Mouse (Mus musculus) MEL (cell line): ENCODE results near the gene Prdm11.

Experiments used
- CTCF ChIP-seq, 3 experiments: IDR thresholded peaks in 2 of 3; conservative IDR thresholded peaks in 1 of 3; 2 replicates each; pipeline ENCODE4 v1.5.1; 2011 to 2012; ENCODE audit warnings: low read length in 3 of 3, low read depth in 2 of 3, mild to moderate bottlenecking in 2 of 3, improper control_type of control experiment in 1 of 3, inconsistent platforms in 1 of 3, mixed read lengths in 1 of 3, moderate library complexity in 1 of 3; ENCODE audit not compliant: control insufficient read depth in 1 of 3, insufficient read depth in 1 of 3, poor library complexity in 1 of 3, severe bottlenecking in 1 of 3
- EP300 ChIP-seq, 2 experiments: IDR thresholded peaks; 2 replicates each; pipeline ENCODE4 v1.6.1; 2011; ENCODE audit warnings: improper control_type of control experiment in 2 of 2, low read length in 2 of 2, low read depth in 1 of 2, mild to moderate bottlenecking in 1 of 2
- HCFC1 ChIP-seq: IDR thresholded peaks from 2 replicates; pipeline ENCODE4 v1.6.1; 2012; ENCODE audit warnings: low read depth, mild to moderate bottlenecking, inconsistent platforms, low read length, improper control_type of control experiment, moderate library complexity
- MYC ChIP-seq: IDR thresholded peaks from 2 replicates; pipeline ENCODE4 v1.6.1; 2011; ENCODE audit warnings: low read depth, mild to moderate bottlenecking, low read length, improper control_type of control experiment, moderate library complexity
- ZNF384 ChIP-seq: IDR thresholded peaks from 2 replicates; pipeline ENCODE4 v1.6.1; 2012; ENCODE audit warnings: low read depth, mild to moderate bottlenecking, inconsistent platforms, low read length, improper control_type of control experiment

DNA sequence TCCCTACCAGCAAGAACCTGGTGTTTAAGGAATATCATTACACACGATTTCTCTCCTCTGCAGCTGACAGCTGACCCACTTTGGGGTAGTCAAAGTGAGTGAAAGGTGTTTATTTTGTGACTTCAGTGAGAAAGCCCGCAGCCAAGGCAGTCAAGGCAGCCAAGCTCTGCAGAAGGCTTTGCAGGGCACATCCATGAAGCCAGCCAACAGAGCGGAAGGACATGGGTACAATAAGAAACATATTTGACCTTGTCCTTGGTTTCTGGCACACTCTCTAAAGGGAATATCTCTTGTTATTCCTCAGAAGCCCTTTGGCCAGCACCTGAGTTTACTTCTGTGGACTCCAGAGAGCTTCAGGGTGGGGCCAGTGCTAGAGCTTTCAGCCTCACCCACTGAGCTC lies 21.5 kb downstream of the Prdm11 start:
- TF ChIP-seq CTCF (IDR thresholded peaks at IDR 0.05 in 2 of 3, conservative IDR thresholded peaks at IDR 0.05 in 1 of 3; ENCODE audit: control insufficient read depth in 1 of 3, insufficient read depth in 1 of 3, low read depth in 2 of 3, low read length in 3 of 3, poor library complexity in 1 of 3, severe bottlenecking in 1 of 3) (no peak), ZNF384 (no peak), EP300 (IDR thresholded peaks at IDR 0.05; ENCODE audit: low read depth in 1 of 2, low read length in 2 of 2) (no peak), HCFC1 (no peak), MYC (no peak)
